Comparison of ENCODE assay signal across 9 mouse cellular contexts in the genomic region with DNA sequence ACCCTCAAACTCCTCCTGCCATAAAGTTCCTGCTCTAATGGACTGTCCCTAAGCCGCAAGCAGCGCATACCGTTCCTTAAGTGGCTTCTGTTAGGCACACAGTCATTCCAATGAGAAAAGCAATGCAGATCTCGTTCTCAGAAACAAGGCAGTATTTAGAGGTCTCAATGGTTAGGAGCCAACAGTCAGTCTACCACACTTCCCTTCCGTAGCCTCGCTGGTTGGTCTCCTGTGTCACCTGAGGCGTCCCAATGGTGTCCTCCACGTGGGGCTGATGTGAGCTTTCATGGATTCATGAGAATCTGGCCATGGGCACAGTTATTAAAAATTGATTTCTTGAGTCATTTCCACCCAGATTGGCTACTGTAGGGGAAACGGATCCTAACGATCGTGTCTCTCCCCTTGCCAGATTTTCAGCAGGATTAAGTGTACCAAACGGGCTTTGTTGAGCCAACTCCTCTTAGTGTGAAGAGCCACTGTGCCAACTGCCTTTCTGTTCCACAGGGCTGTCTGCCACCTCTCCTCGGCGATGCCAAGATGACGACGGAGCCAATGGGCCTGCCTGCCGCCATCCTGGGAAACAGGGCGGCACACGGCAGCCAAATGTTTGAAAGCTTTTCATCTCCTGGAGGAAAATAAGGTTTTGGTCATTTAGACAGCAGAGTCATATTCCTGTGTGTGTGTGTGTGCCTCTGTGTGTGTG. TPM values are rescaled to one million over a fixed set of nuclear protein-coding genes. Genes with fewer than 3 reads are reported as not detected.
A peak's percentile ranks its signal among the peaks of the same experiment; 100 is the strongest.
DNase-seq lines count a peak whose midpoint lies in the region; ATAC-seq and TF ChIP-seq lines count a peak whose summit lies in the region.
"Had no signal": no experiment of that assay in that cellular context is flagged by ENCODE, and none has a peak within 500 bp of the region (broad histone marks: within the 10 kb centered on the region; RNA-seq: fewer than 3 reads in every experiment).

No protein-coding gene starts in this region.

- TF ChIP-seq CTCF in bone marrow macrophage, adult 2 months (IDR thresholded peaks at IDR 0.05; ENCODE audit: low read depth, low read length): no peak

- H3K4me1 ChIP-seq in bone marrow macrophage, adult 2 months (ENCODE audit: control insufficient read depth, insufficient read depth, low read length): peaks cover 19% of the 10 kb centered on the region
- H3K4me1 ChIP-seq: embryonic facial prominence, embryonic 15.5 days had no signal

- H3K4me3 ChIP-seq in bone marrow macrophage, adult 2 months (ENCODE audit: insufficient read depth, low read length): no peak overlapping the region
- H3K4me3 ChIP-seq: embryonic facial prominence, embryonic 15.5 days had no signal

- peak overlapping the region; percentile 98 for H3K27ac ChIP-seq in bone marrow macrophage, adult 2 months (ENCODE audit: insufficient read depth, low read depth, low read length)
- H3K27ac ChIP-seq: embryonic facial prominence, embryonic 15.5 days had no signal

- ATAC-seq in CD4-positive, CD25-positive, alpha-beta regulatory T cell, adult 4 months: no peak

- peak; percentile 33 for DNase-seq in adrenal gland, adult 2 months
- DNase-seq in adrenal gland, adult 8-10 months: no peak
- peak; percentile 61 to 66 for DNase-seq in frontal cortex, postnatal 10 days (ENCODE audit: low spot score in 2 of 2)
- DNase-seq in layer of hippocampus, postnatal 36 days: peak; percentile 84 to 88
- DNase-seq in spleen, adult 12 weeks (ENCODE audit: low spot score): no peak
- DNase-seq in spleen, postnatal 10 days (ENCODE audit: low spot score in 2 of 2): no peak

- no peak for TF ChIP-seq POLR2A in bone marrow macrophage, adult 2 months (IDR thresholded peaks at IDR 0.05; ENCODE audit: borderline replicate concordance, low read depth, low read length)

RNA-seq across cellular contexts. Expression of gene Gltp, which starts 7.4 kb away (rescaled TPM):
- total RNA-seq in adrenal gland, adult 2 months (2021): 10 to 100 TPM; 48.5 to 64.7 TPM
- polyA plus RNA-seq in adrenal gland, adult 2 months (2012; rRNA removed): 135 and 167 TPM in 2 replicates
- 10 to 100 TPM; 49.4 to 67.4 (median 55.3) TPM for total RNA-seq in adrenal gland, adult 8-10 months (2022)
- polyA plus RNA-seq in bone marrow macrophage, adult 2 months (2012; ENCODE audit: insufficient read depth, insufficient read length, missing spikeins): 336 and 371 TPM in 2 replicates
- 10 to 100 TPM; 27.9 to 33.4 TPM for total RNA-seq in layer of hippocampus, postnatal 36 days (2021)
- 100 to 1,000 TPM; 217 to 251 TPM for polyA plus RNA-seq in CD4-positive, CD25-positive, alpha-beta regulatory T cell, adult 4 months (2017; shearing (Covaris generic))

RNA-seq across cellular contexts. Expression of gene Tchp, which starts 9.4 kb away (rescaled TPM):
- 1 to 10 TPM; 5.5 to 7.6 TPM for total RNA-seq in adrenal gland, adult 2 months (2021)
- polyA plus RNA-seq in adrenal gland, adult 2 months (2012; rRNA removed): 13.8 and 14.2 TPM in 2 replicates
- total RNA-seq in adrenal gland, adult 8-10 months (2022): 10 to 100 TPM in 2 of 4 experiments, 1 to 10 TPM in 2; 7.4 to 27.5 (median 12.3) TPM
- 13.1 and 13.7 TPM in 2 replicates for polyA plus RNA-seq in bone marrow macrophage, adult 2 months (2012; ENCODE audit: insufficient read depth, insufficient read length, missing spikeins)
- 10 to 100 TPM; 12.0 to 13.8 TPM for total RNA-seq in layer of hippocampus, postnatal 36 days (2021)
- 10 to 100 TPM in 1 of 2 experiments, 1 to 10 TPM in 1; 3.7 to 14.3 TPM for polyA plus RNA-seq in CD4-positive, CD25-positive, alpha-beta regulatory T cell, adult 4 months (2017; shearing (Covaris generic))

RNA-seq across cellular contexts. Expression of gene Trpv4, which starts 40.0 kb away (rescaled TPM):
- total RNA-seq in adrenal gland, adult 2 months (2021): 1 to 10 TPM; 2.5 to 3.1 TPM
- polyA plus RNA-seq in adrenal gland, adult 2 months (2012; rRNA removed): 4.5 and 5.4 TPM in 2 replicates
- total RNA-seq in adrenal gland, adult 8-10 months (2022): 1 to 10 TPM; 1.3 to 3.4 (median 2.4) TPM
- 27.4 and 31.8 TPM in 2 replicates for polyA plus RNA-seq in bone marrow macrophage, adult 2 months (2012; ENCODE audit: insufficient read depth, insufficient read length, missing spikeins)
- 1 to 10 TPM; 1.2 to 2.0 TPM for total RNA-seq in layer of hippocampus, postnatal 36 days (2021)
- 1 to 10 TPM in 1 of 2 experiments, under 1 TPM in 1; 0.13 to 1.4 TPM for polyA plus RNA-seq in CD4-positive, CD25-positive, alpha-beta regulatory T cell, adult 4 months (2017; shearing (Covaris generic))

Comparison
In these comparisons a context has a peak if more than half of its experiments do, and no peak if none do; other contexts are left out.
1. DNase-seq: peak in adrenal gland, adult 2 months (single experiment), frontal cortex, postnatal 10 days (2 of 2) and layer of hippocampus, postnatal 36 days (2 of 2); none in adrenal gland, adult 8-10 months (single experiment), spleen, adult 12 weeks (single experiment) and spleen, postnatal 10 days (0 of 2).